Mouse (Mus musculus) lung, adult 2 months (tissue): Measurements from ENCODE around the gene Arpp21. TPM values are rescaled to one million over a fixed set of nuclear protein-coding genes. Genes with fewer than 3 reads are reported as not detected.

Experiments
- DNase-seq: peaks from one replicate; pipeline ENCODE4 v3.0.0; 2022
- H3K4me1 ChIP-seq: fragments of 200-500 bp; 2 replicates; pipeline ENCODE4 v1.6.1; 2011; ENCODE audit warnings: low read length; ENCODE audit not compliant: control insufficient read depth, insufficient read depth
- H3K4me3 ChIP-seq: fragments of 200-500 bp; replicated peaks from 2 replicates; pipeline ENCODE3; 2011; ENCODE audit warnings: low read depth, mild to moderate bottlenecking, control low read depth, low read length; ENCODE audit errors: extremely low read depth
- CTCF ChIP-seq: fragments of 200-500 bp; IDR thresholded peaks from 2 replicates; pipeline ENCODE4 v1.5.1; 2011; ENCODE audit warnings: mild to moderate bottlenecking, low read length, control low read depth; ENCODE audit not compliant: insufficient read depth
- POLR2A ChIP-seq: fragments of 200-500 bp; IDR thresholded peaks from 2 replicates; pipeline ENCODE4 v1.6.1; 2011; ENCODE audit warnings: low read depth, mild to moderate bottlenecking, control low read depth, low read length, borderline replicate concordance; ENCODE audit errors: extremely low read depth
- WGBS: fragments of 180-500 bp; shearing (Covaris S2); methylation state at CpG from one replicate; pipeline ENCODE4 v1.1.7; 2018; 5-methylcytosine and 5-hydroxymethylcytosine counted together
- polyA plus RNA-seq: library from polyadenylated mRNA; depleted of rRNA; stranded (reverse); fragments of >200 nt; gene quantifications from 2 replicates; pipeline ENCODE4 v1.2.3, GENCODE M21; 2012

The Arpp21 gene
- polyA plus RNA-seq, 1 experiment: 1.0 TPM

DNA sequence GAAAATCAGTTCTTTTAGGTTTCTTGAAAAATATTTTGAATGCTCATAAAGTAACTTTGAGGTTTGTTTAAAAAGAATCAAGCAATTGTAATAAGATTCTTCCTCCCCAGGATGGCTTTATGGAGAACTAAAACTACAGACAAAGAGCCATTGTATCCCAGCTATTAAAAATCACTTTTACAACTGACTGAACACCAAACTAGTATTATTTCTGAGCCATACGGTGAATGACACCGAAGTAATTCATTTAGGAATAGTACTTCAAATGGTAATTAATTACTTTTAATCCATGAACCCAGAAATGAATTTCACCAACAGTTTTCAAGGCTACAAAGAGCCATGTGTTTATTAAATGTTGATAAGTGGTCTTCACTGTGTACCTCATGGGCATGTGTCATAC is 74.8 kb downstream of the Arpp21 start:
- H3K4me1 ChIP-seq: no peaks in the 10 kb centered on the region
- TF ChIP-seq POLR2A: no peak
- H3K4me3 ChIP-seq: no peak overlapping the region
- no peak for DNase-seq
- 79% methylated on average over 2 of the region's 2 CpGs for WGBS

DNA sequence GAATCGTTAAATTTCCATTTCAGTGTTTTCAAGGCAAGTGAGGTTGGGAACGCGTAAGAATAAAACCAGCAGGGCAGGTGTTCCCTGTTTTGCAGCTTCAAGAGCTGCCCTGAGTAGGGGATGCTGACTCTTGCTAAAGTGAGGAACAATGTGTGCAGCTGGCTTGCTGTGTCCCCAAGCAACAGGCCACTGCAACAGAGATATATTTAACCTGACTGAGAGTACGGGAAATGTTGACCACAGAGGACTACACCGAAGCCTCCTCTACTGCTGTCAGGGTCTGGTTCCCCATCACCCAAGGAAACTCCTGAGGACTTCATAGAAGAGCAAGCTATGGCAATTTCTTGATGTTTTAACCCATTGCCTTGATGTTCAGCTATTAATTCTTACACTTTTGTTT is 81.8 kb downstream of the Arpp21 start:
- 59% methylated on average over 5 of the region's 5 CpGs for WGBS
- DNase-seq: no peak
- TF ChIP-seq CTCF (no peak), POLR2A (no peak)
- no peaks in the 10 kb centered on the region for H3K4me1 ChIP-seq
- H3K4me3 ChIP-seq: no peak overlapping the region

DNA sequence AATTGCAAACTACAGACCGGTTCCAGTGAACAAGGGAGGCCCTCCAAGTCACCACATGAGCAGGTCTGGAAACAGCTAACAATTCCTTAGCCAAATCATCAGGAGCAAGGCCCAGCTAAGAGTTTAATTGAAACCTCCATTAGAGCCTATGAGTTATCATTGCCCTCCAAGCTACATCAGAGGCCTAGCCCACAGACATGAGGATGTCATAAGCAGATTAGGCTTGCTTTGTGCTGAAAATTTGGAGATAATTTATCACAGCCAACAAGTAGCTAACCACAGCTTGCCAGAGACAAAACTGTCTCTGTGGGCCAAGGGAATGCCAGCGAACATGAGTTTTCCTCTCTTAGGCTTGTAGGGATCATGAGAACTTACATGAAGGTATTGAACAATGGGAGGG is 83.0 kb downstream of the Arpp21 start:
- Histone ChIP-seq H3K4me3 (no peak overlapping the region), H3K4me1 (no peaks in the 10 kb centered on the region)
- TF ChIP-seq CTCF (no peak), POLR2A (no peak)
- no peak for DNase-seq
- WGBS: 88% methylated on average over 2 of the region's 2 CpGs

DNA sequence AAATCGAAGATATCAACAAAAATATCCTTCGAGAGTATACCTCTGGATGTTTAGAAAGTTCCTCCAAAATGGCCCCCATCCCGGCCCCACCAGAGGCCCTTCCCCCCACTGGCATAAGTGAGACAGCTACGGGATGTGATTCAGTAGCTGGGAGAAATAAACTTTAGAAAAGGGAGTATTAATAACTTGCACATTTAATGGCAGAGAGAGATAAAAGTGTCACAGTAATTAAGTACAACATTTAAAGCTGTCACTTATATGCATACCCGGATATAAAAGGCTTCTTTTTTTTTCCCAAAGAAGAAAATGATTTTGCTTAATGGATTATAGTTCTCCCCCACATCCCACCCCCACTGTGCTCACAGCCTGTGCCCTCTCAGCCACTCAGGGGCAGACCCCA is 84.6 kb downstream of the Arpp21 start:
- WGBS: 62% methylated on average over 5 of the region's 5 CpGs
- no peaks in the 10 kb centered on the region for H3K4me1 ChIP-seq
- H3K4me3 ChIP-seq: no peak overlapping the region
- TF ChIP-seq CTCF (no peak), POLR2A (no peak)
- DNase-seq: no peak

DNA sequence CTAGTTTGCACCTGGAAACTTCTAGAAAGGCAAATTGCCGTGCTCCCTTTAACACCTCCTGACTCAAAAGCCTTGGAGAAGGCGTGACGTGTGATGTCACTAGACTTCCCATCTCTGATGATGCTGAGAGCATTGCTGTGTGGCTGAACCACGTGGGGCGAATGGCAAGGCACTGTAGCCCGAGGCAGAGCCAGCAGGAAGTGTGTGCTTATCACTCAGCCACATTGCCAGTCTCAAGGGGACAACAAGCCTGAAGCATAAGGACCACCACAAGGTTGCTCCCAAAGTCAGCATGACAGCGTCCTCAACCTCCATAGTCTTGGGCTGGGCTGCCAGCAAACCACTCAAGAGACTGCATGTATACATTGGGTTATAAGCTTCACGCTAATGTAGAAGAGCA is 95.1 kb downstream of the Arpp21 start:
- 67% methylated on average over 8 of the region's 8 CpGs for WGBS
- no peaks in the 10 kb centered on the region for H3K4me1 ChIP-seq
- no peak for DNase-seq
- no peak overlapping the region for H3K4me3 ChIP-seq
- TF ChIP-seq CTCF (no peak), POLR2A (no peak)

DNA sequence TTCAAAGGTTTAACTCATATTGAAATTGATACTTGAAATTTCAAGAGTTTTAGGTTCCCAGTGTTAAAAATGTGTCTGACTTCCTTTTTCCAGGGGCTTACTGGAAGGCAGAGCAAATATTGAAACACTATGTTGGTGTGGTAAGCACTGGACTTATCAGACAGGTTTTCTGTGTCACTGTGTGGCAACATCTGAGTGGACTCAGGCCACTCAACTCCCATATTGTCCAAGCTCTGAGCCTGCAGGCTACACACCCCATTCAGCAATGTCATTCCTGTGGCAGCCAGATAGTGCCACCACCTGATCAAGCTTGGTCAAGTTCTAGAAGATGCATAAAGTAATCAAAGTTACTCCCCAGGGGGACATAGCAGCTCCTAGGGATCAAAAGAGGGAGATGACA is 97.9 kb downstream of the Arpp21 start:
- DNase-seq: no peak
- no peaks in the 10 kb centered on the region for H3K4me1 ChIP-seq
- TF ChIP-seq CTCF: no peak
- no peak overlapping the region for H3K4me3 ChIP-seq

DNA sequence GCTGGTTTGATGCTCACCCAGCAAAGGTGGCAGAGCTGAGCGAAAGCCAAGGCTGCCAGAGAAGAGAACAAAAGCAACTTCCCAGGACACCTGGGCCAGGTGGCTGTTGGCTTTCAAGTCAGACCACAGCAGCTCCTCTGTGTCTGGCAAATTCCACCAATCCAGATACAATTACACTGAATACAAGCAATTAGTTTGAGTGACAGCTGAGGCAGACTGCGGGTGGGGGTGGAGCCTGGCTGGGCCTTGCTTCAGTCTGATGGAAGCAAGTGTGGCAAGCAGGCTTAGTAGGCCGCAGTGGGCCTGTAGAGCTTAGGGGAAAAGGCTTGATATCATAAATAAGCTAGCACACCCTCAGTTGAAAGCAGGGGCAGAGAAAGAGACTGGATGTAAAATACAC is 104.9 kb downstream of the Arpp21 start:
- 53% methylated on average over 3 of the region's 3 CpGs for WGBS
- H3K4me1 ChIP-seq: no peaks in the 10 kb centered on the region
- TF ChIP-seq POLR2A (no peak), CTCF (no peak)

DNA sequence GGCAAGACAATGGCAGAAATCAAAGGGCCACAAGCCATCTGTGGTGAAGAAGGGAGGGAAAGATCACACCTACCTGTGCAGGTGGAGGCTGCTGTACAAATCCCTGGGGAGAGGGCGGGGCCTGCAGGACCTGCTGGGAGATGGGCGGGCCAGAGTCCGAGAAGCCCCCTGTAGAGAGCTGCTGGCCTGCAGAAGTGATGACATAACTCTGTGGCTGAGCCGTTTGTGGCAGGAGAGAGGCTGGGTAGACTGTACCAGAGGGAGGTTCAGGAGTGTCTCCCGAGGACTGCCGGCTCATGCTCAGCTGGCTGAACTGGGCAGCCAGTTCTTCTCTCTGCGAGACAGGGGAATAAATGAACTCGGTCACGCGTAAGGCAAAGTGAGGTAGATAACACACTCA is 111.1 kb downstream of the Arpp21 start:
- DNase-seq: no peak
- TF ChIP-seq CTCF: no peak
- TF ChIP-seq POLR2A: no peak
- WGBS: 35% methylated on average over 10 of the region's 10 CpGs
- no peak overlapping the region for H3K4me3 ChIP-seq
- H3K4me1 ChIP-seq: no peaks in the 10 kb centered on the region

More for the DNA sequence above, 104.9 kb downstream of the Arpp21 start:
- no peak for DNase-seq
- no peak overlapping the region for H3K4me3 ChIP-seq

DNA sequence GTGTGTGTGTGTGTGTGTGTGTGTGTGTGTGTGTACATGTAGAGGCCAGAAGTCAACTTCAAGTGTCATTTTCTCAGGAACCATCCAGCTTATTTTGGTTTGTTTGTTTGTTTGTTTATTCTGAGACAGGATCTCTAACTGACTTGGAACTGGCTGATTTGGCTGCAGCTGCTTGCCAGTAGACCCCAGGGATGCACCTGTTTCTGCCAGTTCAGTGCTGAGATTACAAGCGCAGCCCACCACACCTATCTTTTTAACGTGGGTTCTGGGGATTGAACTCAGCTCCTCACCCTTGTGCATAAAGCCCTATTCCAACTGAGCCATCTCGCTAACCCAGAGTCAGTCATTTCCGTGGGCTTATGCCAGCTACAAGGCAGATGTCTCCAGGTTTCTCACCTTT is 111.6 kb downstream of the Arpp21 start:
- WGBS: 68% methylated on average over 4 of the region's 4 CpGs
- no peak for DNase-seq
- TF ChIP-seq CTCF: no peak
- TF ChIP-seq POLR2A: no peak

DNA sequence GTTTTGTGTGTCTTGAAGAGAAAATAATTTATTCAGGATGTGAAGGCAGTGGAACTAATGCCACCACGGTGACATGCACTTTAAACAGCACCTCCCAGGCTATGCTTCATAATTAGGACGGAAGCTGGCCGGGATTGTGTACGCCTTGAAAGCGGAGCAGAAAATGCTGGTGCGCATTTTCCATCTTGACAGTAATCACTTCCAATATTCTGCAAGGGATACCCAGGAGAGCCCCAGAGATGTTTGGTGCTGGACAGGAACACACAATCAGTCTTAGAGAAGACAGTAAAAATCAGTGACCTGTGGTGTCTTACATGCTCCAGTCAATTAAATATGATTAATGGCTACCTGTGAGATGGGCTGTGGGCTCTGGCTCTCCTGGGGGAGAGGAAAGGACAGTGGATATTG is 112.3 kb downstream of the Arpp21 start:
- 63% methylated on average over 6 of the region's 6 CpGs for WGBS
- no peak for DNase-seq
- TF ChIP-seq CTCF: no peak
- no peak for TF ChIP-seq POLR2A
- Histone ChIP-seq H3K4me1 (no peaks in the 10 kb centered on the region), H3K4me3 (no peak overlapping the region)

More for the DNA sequence above, 111.6 kb downstream of the Arpp21 start:
- H3K4me3 ChIP-seq: no peak overlapping the region
- no peaks in the 10 kb centered on the region for H3K4me1 ChIP-seq

DNA sequence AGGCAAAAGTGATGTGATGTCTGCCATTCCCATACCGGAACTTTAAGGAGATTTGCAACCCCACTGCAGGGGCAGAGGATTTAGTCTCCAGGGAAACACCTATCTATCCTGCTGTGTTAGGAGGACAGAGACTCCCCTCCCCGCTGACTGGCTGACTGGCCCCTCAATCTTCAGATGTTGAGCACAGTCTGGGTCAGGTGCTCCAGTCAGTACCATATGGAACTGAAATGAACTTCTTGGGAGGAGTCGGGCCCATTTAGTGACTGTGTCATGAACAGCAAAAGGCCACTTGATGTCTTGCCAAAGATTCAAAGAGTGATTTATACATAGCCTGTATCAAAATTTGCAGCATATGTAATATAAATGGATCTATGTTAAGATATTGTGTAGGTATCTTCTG is 116.2 kb downstream of the Arpp21 start:
- DNase-seq: no peak
- Histone ChIP-seq H3K4me1 (no peaks in the 10 kb centered on the region), H3K4me3 (no peak overlapping the region)
- no peak for TF ChIP-seq POLR2A
- WGBS: 39% methylated on average over 3 of the region's 3 CpGs

DNA sequence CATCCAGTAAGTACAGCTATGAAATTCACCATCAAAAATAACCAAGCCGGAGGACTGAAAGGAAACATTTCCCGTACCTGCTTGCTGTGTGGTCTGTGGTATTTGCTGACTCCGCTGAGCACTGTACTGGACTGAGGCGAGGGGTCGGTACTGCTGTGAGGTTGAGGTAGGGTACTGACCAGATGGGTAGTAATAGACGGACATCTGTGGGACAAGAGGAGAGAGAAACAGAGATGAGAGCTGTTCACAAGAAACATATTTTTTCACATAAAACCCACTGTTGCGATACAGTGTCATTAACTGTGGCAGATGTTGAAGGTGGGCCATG is 116.7 kb downstream of the Arpp21 start:
- Histone ChIP-seq H3K4me3 (no peak overlapping the region), H3K4me1 (no peaks in the 10 kb centered on the region)
- 24% methylated on average over 7 of the region's 7 CpGs for WGBS
- TF ChIP-seq CTCF (no peak), POLR2A (no peak)
- DNase-seq: no peak
